Mouse (Mus musculus): ENCODE data around the gene Mapk12. TPM values are rescaled to one million over a fixed set of nuclear protein-coding genes. Genes with fewer than 3 reads are reported as not detected.

The Mapk12 gene
- polyA plus RNA-seq, 1 experiment from 2014 or later, result 16.7 TPM

- 2% methylated on average over 36 of the region's 36 CpGs for WGBS
- Histone ChIP-seq H3K4me2 (peak within 1 kb of the TSS; percentile 71), H3K27me3 (no peaks in the 10 kb centered on the region), H3K4me1 (peaks cover 20% of the 10 kb centered on the region), H3K9me3 (no peaks in the 10 kb centered on the region), H3K9ac (peak within 1 kb of the TSS; percentile 69), H3K36me3 (replicated peaks) (peaks cover 19% of the 10 kb centered on the region; the same call in 1 of the 2 replicates), H3K4me3 (replicated peaks) (peak within 1 kb of the TSS; percentile 57), H3K27ac (peak within 1 kb of the TSS; percentile 83)
- peak; percentile 87 for ATAC-seq (ENCODE audit: low FRiP score)
Observed at GRCm38 (mm10) chr15:89128382-89129350, 11.8 kb downstream of the Mapk12 start, which contains the start of gene Hdac10. TSS of gene Hdac10 (minus strand) at chr15:89128700.

GRCm38 (mm10) chr15:89127364-89127940 lies 13.1 kb downstream of the Mapk12 start:
- Histone ChIP-seq H3K9me3 (no peaks in the 10 kb centered on the region), H3K27me3 (no peaks in the 10 kb centered on the region), H3K4me2 (peak overlapping the region; percentile 71), H3K4me1 (peaks cover 26% of the 10 kb centered on the region), H3K9ac (peak overlapping the region; percentile 69), H3K27ac (no peak overlapping the region), H3K36me3 (replicated peaks) (peaks cover 19% of the 10 kb centered on the region; the same call in 1 of the 2 replicates), H3K4me3 (replicated peaks) (peak overlapping the region; percentile 57)
- ATAC-seq (ENCODE audit: low FRiP score), result no peak
- 91% methylated on average over 8 of the region's 8 CpGs for WGBS

GRCm38 (mm10) chr15:89126622-89127021 lies 13.9 kb downstream of the Mapk12 start:
- Histone ChIP-seq H3K27me3 (no peaks in the 10 kb centered on the region), H3K4me1 (peaks cover 34% of the 10 kb centered on the region), H3K9me3 (no peaks in the 10 kb centered on the region), H3K9ac (no peak overlapping the region), H3K4me3 (replicated peaks) (no peak overlapping the region), H3K36me3 (replicated peaks) (peaks cover 17% of the 10 kb centered on the region; the same call in 1 of the 2 replicates), H3K27ac (no peak overlapping the region), H3K4me2 (no peak overlapping the region)
- WGBS, result 88% methylated on average over 8 of the region's 8 CpGs
- no peak for ATAC-seq (ENCODE audit: low FRiP score)

DNA sequence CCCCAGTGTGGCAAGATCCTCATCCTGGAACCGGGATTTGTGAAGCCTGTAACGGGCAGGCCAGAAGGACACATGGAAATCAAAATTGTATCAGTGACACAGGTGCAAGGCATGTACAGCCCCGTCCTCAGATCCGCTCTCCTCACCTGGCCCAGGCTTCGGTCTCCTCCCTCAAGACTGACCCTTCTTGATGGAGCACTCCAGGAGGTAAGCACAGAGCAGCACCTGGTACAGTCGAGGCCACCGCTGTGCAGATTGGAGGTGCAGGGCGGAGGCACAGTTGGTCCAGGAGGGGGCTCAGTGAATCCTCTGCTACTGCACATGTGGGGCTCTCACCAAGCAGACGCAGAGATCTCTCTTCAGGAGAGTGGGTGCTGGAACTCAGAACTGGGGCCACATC lies 15.2 kb downstream of the Mapk12 start:
- Histone ChIP-seq H3K27ac (no peak overlapping the region), H3K9me3 (no peaks in the 10 kb centered on the region), H3K4me3 (replicated peaks) (no peak overlapping the region), H3K4me2 (no peak overlapping the region), H3K36me3 (replicated peaks) (peaks cover 9% of the 10 kb centered on the region), H3K27me3 (no peaks in the 10 kb centered on the region), H3K9ac (no peak overlapping the region), H3K4me1 (peaks cover 47% of the 10 kb centered on the region)
- 93% methylated on average over 9 of the region's 9 CpGs for WGBS
- no peak for ATAC-seq (ENCODE audit: low FRiP score)

DNA sequence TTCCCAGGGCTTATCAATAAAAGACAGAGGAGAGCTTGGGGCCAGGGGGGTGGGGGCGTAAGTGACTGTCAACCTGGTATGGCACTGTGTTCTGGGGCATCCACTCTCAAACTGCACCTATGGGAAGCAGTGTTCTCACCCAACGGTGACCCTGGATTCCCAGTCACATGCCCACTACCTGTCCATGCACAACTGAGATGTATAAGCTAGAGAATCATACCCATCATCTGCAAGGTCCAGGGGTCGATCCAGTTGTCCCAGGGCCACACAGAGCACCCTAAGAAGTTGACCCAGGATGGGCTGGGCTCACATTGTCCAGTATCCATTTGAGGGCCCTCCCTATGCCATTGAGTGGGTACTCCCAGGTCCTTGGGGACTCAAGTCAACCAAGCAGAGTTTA lies 16.2 kb downstream of the Mapk12 start:
- H3K27me3 ChIP-seq, result no peaks in the 10 kb centered on the region
- no peaks in the 10 kb centered on the region for H3K9me3 ChIP-seq
- peaks cover 19% of the 10 kb centered on the region for H3K36me3 ChIP-seq (replicated peaks)
- no peak for ATAC-seq (ENCODE audit: low FRiP score)
- peaks cover 56% of the 10 kb centered on the region for H3K4me1 ChIP-seq
- no peak overlapping the region for H3K27ac ChIP-seq
- H3K4me2 ChIP-seq, result no peak overlapping the region
- H3K4me3 ChIP-seq (replicated peaks), result no peak overlapping the region
- 92% methylated on average over 3 of the region's 3 CpGs for WGBS
- no peak overlapping the region for H3K9ac ChIP-seq

DNA sequence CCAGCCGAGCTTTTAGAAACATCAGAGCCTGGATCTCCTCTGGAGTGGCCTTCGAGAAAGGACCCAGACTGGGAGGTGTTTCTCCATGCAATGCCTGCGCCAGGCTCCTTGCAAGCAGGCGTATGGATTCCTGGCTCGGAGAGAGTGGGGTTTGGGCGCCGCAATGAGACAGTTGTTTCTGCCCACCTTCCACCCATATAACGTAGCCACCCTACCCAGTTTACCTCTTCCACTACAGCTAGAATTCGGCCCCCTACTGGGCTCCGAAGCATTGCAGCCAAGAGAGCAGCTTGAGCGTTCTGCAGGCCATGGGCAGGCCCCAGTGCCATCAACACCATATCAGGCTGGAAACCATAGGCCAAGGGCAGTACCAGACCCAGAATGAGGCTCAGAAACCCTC lies 16.9 kb downstream of the Mapk12 start:
- H3K9me3 ChIP-seq, result no peaks in the 10 kb centered on the region
- ATAC-seq (ENCODE audit: low FRiP score), result peak; percentile 13; the same call in 1 of the 2 replicates
- H3K4me1 ChIP-seq, result peaks cover 52% of the 10 kb centered on the region
- H3K9ac ChIP-seq, result peak overlapping the region; percentile 82
- peak overlapping the region; percentile 86 for H3K4me3 ChIP-seq (replicated peaks)
- WGBS, result 34% methylated on average over 11 of the region's 11 CpGs
- peak overlapping the region; percentile 96 for H3K4me2 ChIP-seq
- peak overlapping the region; percentile 84 for H3K27ac ChIP-seq
- H3K36me3 ChIP-seq (replicated peaks), result peaks cover 25% of the 10 kb centered on the region
- H3K27me3 ChIP-seq, result no peaks in the 10 kb centered on the region

GRCm38 (mm10) chr15:89122649-89123366 lies 17.7 kb downstream of the Mapk12 start, which contains the start of gene Tubgcp6:
TSS of gene Tubgcp6 (minus strand) at chr15:89123112.
- peak within 1 kb of the TSS; percentile 82 for H3K9ac ChIP-seq
- H3K4me2 ChIP-seq, result peak within 1 kb of the TSS; percentile 96
- peaks cover 47% of the 10 kb centered on the region for H3K4me1 ChIP-seq
- ATAC-seq (ENCODE audit: low FRiP score), result peak; percentile 87
- H3K4me3 ChIP-seq (replicated peaks), result peak within 1 kb of the TSS; percentile 86
- no peaks in the 10 kb centered on the region for H3K27me3 ChIP-seq
- peaks cover 33% of the 10 kb centered on the region for H3K36me3 ChIP-seq (replicated peaks)
- peak within 1 kb of the TSS; percentile 84 for H3K27ac ChIP-seq
- H3K9me3 ChIP-seq, result no peaks in the 10 kb centered on the region
- WGBS, result under 1% methylated on average over 47 of the region's 47 CpGs

GRCm38 (mm10) chr15:89118007-89118406 lies 22.5 kb downstream of the Mapk12 start:
- H3K4me2 ChIP-seq, result no peak overlapping the region
- H3K9me3 ChIP-seq, result no peaks in the 10 kb centered on the region
- no peak overlapping the region for H3K9ac ChIP-seq
- H3K36me3 ChIP-seq (replicated peaks), result peaks cover 65% of the 10 kb centered on the region
- peaks cover 32% of the 10 kb centered on the region for H3K4me1 ChIP-seq
- H3K27me3 ChIP-seq, result no peaks in the 10 kb centered on the region
- no peak overlapping the region for H3K27ac ChIP-seq
- no peak for ATAC-seq (ENCODE audit: low FRiP score)
- H3K4me3 ChIP-seq (replicated peaks), result no peak overlapping the region

GRCm38 (mm10) chr15:89110147-89110546 lies 30.4 kb downstream of the Mapk12 start:
- no peak for ATAC-seq (ENCODE audit: low FRiP score)
- 90% methylated on average over 9 of the region's 9 CpGs for WGBS
- Histone ChIP-seq H3K4me3 (replicated peaks) (no peak overlapping the region), H3K9me3 (no peaks in the 10 kb centered on the region), H3K27ac (no peak overlapping the region), H3K4me2 (no peak overlapping the region), H3K27me3 (no peaks in the 10 kb centered on the region), H3K4me1 (no peaks in the 10 kb centered on the region), H3K36me3 (replicated peaks) (peaks cover 91% of the 10 kb centered on the region), H3K9ac (no peak overlapping the region)

DNA sequence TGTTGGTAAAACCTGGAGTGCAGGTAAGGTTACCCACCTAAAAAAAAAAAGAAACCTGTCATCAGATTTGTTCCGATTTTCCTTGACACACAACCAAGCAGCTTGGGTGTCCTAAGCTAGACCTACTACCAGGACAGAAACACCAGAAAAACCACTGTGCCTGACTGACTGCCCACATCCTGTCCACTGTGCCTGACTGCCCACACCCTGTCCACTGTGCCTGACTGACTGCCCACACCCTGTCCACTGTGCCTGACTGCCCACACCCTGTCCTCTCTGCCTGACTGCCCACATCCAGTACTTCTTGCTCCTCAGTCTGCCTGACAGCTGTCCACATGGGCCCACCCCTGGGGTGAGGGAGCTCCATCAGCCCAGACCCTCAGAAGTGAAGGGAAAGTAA lies 33.5 kb downstream of the Mapk12 start:
- Histone ChIP-seq H3K36me3 (replicated peaks) (peaks cover 97% of the 10 kb centered on the region), H3K4me2 (no peak overlapping the region), H3K4me1 (no peaks in the 10 kb centered on the region), H3K27ac (no peak overlapping the region), H3K9ac (no peak overlapping the region), H3K9me3 (no peaks in the 10 kb centered on the region), H3K4me3 (replicated peaks) (no peak overlapping the region), H3K27me3 (no peaks in the 10 kb centered on the region)
- ATAC-seq (ENCODE audit: low FRiP score), result no peak
- WGBS, result 94% methylated on average over 1 of the region's 1 CpGs

GRCm38 (mm10) chr15:89106073-89106472 lies 34.4 kb downstream of the Mapk12 start:
- Histone ChIP-seq H3K36me3 (replicated peaks) (peaks cover 98% of the 10 kb centered on the region), H3K4me2 (no peak overlapping the region), H3K9ac (no peak overlapping the region), H3K27ac (no peak overlapping the region), H3K4me1 (no peaks in the 10 kb centered on the region), H3K27me3 (no peaks in the 10 kb centered on the region), H3K9me3 (no peaks in the 10 kb centered on the region), H3K4me3 (replicated peaks) (no peak overlapping the region)
- 90% methylated on average over 13 of the region's 13 CpGs for WGBS
- no peak for ATAC-seq (ENCODE audit: low FRiP score)

- peaks cover 98% of the 10 kb centered on the region for H3K36me3 ChIP-seq (replicated peaks)
- WGBS, result 96% methylated on average over 8 of the region's 8 CpGs
- ATAC-seq (ENCODE audit: low FRiP score), result no peak
Observed at GRCm38 (mm10) chr15:89104425-89104824, 36.1 kb downstream of the Mapk12 start.

More at GRCm38 (mm10) chr15:89104425-89104824, 36.1 kb downstream of the Mapk12 start:
- no peaks in the 10 kb centered on the region for H3K27me3 ChIP-seq
- H3K4me1 ChIP-seq, result no peaks in the 10 kb centered on the region
- H3K4me3 ChIP-seq (replicated peaks), result no peak overlapping the region
- H3K27ac ChIP-seq, result no peak overlapping the region
- no peak overlapping the region for H3K9ac ChIP-seq
- H3K4me2 ChIP-seq, result no peak overlapping the region
- H3K9me3 ChIP-seq, result no peaks in the 10 kb centered on the region

Data from forebrain, embryonic 12.5 days (tissue).